Mouse (Mus musculus): ENCODE measurements around the gene Mrps9. TPM values are rescaled to one million over a fixed set of nuclear protein-coding genes. Genes with fewer than 3 reads are reported as not detected.
A peak's percentile ranks its signal among the peaks of the same experiment; 100 is the strongest.

The Mrps9 gene
- total RNA-seq (2014; rRNA removed) (29.3 and 31.0 TPM in 2 replicates), polyA plus RNA-seq (2012; rRNA removed) (13.6 and 16.4 TPM in 2 replicates)

DNA sequence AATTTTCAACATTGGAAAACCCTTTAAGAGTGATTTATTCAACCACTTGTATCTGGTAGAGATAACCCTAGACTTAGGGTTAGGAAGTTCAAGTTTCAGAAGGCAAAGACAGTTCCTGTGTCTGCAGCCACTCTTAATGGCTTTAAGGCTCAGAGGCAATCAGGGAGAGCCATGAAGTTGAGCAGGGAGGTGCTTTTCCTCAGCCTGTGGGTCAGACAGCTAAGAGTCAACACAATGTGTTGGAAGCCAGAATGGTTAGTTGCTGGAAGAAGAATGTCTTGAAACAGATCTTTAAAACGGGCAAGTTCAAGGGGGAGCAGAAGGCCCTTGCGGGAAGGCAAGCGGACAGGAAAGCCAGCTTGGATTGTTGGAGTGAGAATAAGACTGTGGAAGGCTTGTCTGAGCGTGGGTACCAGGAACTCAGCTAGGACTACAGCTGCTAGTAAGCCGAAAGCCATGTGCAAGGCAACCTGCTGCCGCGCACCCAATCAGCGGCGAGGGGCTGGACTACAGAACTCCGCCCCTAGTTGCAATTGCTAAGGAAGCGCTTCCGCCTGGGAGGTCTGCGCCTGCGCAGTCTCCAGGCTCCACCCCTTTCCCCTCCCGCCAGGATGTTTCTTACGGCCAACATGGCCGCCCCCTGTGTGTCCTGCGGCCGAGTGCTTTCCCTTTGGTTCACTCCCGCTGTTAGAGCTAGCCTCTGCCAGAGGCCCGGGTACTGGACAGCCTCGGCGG is at the start of gene Mrps9:
Mrps9 (plus strand) TSS at position 571 of the 735 bp plus-strand sequence.
- TF ChIP-seq POLR2A (IDR thresholded peaks at IDR 0.05; ENCODE audit: extremely low read depth, insufficient read depth, low read length) (peak; percentile 71; the same call in 1 of the 2 replicates), CTCF (IDR thresholded peaks at IDR 0.05; ENCODE audit: low read depth, low read length) (no peak)
- Histone ChIP-seq H3K79me2 (ENCODE audit: control insufficient read depth, insufficient read depth, low read length) (peaks cover 3% of the 10 kb centered on the region; the same call in 1 of the 2 replicates), H3K36me3 (ENCODE audit: control insufficient read depth, insufficient read depth, low read length) (no peaks in the 10 kb centered on the region), H3K9ac (ENCODE audit: low read depth, low read length) (peak within 1 kb of the TSS; percentile 88), H3K4me1 (ENCODE audit: control insufficient read depth, insufficient read depth, low read length) (peaks cover 7% of the 10 kb centered on the region), H3K4me3 (ENCODE audit: insufficient read depth, low read depth, low read length) (peak within 1 kb of the TSS; percentile 94), H3K27me3 (ENCODE audit: control insufficient read depth, insufficient read depth, low read length) (no peaks in the 10 kb centered on the region), H3K27ac (replicated peaks; ENCODE audit: insufficient read depth, low read depth, low read length) (peak within 1 kb of the TSS; percentile 92)
- 1% methylated on average over 23 of the region's 23 CpGs for WGBS
- peak; percentile 89 for DNase-seq (ENCODE audit: extremely low read depth, low read depth, low spot score)

DNA sequence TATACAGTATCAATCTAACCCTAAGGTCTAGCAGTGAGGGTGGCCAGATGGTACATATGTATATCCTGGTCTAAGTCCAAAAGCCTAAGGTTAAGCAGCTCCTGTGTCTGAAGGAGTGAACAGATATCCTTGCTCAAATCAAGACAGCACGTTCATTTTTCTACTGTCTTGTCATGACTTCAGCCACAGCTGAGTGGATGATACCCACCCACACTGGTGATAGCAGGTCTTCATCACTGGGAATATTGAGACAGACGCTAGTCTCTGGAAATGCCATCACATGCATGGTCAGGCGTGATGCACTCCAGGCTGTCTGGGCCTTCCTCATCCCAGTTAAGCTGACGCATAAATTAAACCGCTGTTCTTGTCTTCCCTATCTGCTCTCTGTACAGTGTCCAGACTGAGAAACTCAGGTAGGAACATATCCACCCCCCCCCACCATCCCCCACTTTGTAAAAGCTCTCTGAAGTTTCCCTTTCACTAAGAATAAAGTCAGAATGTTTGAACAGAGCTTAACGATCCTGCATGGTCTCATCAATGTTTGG is 37.7 kb upstream of the Mrps9 start:
- Histone ChIP-seq H3K4me3 (ENCODE audit: insufficient read depth, low read depth, low read length) (no peak overlapping the region), H3K36me3 (ENCODE audit: control insufficient read depth, insufficient read depth, low read length) (no peaks in the 10 kb centered on the region), H3K9ac (ENCODE audit: low read depth, low read length) (no peak overlapping the region), H3K4me1 (ENCODE audit: control insufficient read depth, insufficient read depth, low read length) (no peaks in the 10 kb centered on the region), H3K27ac (replicated peaks; ENCODE audit: insufficient read depth, low read depth, low read length) (no peak overlapping the region), H3K79me2 (ENCODE audit: control insufficient read depth, insufficient read depth, low read length) (no peaks in the 10 kb centered on the region), H3K27me3 (ENCODE audit: control insufficient read depth, insufficient read depth, low read length) (no peaks in the 10 kb centered on the region)
- DNase-seq (ENCODE audit: extremely low read depth, low read depth, low spot score), result no peak
- 84% methylated on average over 6 of the region's 6 CpGs for WGBS
- TF ChIP-seq CTCF (IDR thresholded peaks at IDR 0.05; ENCODE audit: low read depth, low read length) (no peak), POLR2A (IDR thresholded peaks at IDR 0.05; ENCODE audit: extremely low read depth, insufficient read depth, low read length) (no peak)

DNA sequence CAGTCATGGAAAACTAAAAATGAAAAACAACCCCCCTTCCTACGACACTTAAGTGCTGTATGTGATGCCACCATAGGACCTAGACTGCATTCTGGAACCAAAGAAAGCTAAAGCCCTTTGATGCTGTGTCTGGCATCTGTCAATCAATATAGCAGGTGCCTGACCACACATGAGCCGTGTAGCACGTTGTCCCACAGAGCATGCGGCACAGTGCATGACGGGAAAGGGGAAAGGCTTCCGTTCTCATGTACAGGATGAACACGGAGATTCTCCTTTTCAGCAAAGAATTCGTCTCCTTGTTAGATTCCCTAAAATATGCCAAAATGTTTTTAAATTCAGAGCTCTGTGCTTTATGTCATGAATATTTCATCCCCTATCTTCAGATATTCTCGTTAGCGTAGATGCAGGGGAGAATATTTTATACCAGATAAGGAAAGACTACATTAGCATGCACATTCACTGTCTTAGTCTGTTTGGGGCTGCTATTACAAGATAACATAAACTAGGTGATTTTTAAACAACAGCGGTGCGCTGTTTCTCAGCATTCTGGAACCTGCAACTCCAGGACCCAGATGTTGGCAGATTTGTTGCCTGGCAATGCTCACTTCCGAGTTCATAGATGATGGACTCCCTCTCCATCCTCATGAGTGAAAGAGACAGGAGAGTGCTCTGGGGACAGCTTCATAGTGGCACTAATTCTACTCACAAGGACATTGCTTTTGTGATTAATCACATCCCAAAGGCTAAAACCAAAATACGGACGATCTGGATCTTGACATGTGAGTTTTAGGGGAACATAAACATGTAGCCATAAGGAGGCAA is 36.0 kb upstream of the Mrps9 start:
- H3K4me3 ChIP-seq (ENCODE audit: insufficient read depth, low read depth, low read length), result no peak overlapping the region
- no peaks in the 10 kb centered on the region for H3K79me2 ChIP-seq (ENCODE audit: control insufficient read depth, insufficient read depth, low read length)
- TF ChIP-seq POLR2A (IDR thresholded peaks at IDR 0.05; ENCODE audit: extremely low read depth, insufficient read depth, low read length) (no peak), CTCF (IDR thresholded peaks at IDR 0.05; ENCODE audit: low read depth, low read length) (no peak)
- H3K27me3 ChIP-seq (ENCODE audit: control insufficient read depth, insufficient read depth, low read length), result no peaks in the 10 kb centered on the region
- H3K4me1 ChIP-seq (ENCODE audit: control insufficient read depth, insufficient read depth, low read length), result no peaks in the 10 kb centered on the region
- no peak for DNase-seq (ENCODE audit: extremely low read depth, low read depth, low spot score)
- no peak overlapping the region for H3K9ac ChIP-seq (ENCODE audit: low read depth, low read length)
- no peaks in the 10 kb centered on the region for H3K36me3 ChIP-seq (ENCODE audit: control insufficient read depth, insufficient read depth, low read length)
- whole genome bisulfite sequencing, result 80% methylated on average over 15 of the region's 15 CpGs
- H3K27ac ChIP-seq (replicated peaks; ENCODE audit: insufficient read depth, low read depth, low read length), result no peak overlapping the region

DNA sequence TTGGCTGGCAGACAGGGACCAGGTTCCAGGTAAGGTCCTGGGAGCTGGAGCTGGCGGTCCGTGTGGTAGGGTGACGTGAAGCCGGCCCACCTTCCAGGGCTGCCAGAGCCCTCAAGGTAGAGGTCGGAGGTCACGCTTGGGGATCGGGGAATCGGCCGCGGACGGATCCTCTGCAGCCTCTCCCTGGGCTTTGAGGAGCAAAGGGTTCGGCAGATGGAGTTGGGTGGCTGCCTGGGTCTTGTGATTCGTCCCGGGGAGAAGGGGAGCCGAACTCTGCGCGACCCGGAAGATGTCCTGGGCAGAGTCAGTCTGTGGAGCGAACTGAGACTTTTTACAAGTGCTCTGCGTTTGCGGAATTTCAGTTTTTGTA is 350 bp downstream of the Mrps9 start:
- under 1% methylated on average over 21 of the region's 21 CpGs for WGBS
- no peaks in the 10 kb centered on the region for H3K27me3 ChIP-seq (ENCODE audit: control insufficient read depth, insufficient read depth, low read length)
- H3K27ac ChIP-seq (replicated peaks; ENCODE audit: insufficient read depth, low read depth, low read length), result peak overlapping the region; percentile 92
- H3K4me1 ChIP-seq (ENCODE audit: control insufficient read depth, insufficient read depth, low read length), result peaks cover 7% of the 10 kb centered on the region
- TF ChIP-seq POLR2A (IDR thresholded peaks at IDR 0.05; ENCODE audit: extremely low read depth, insufficient read depth, low read length), result no peak
- TF ChIP-seq CTCF (IDR thresholded peaks at IDR 0.05; ENCODE audit: low read depth, low read length), result no peak
- peak overlapping the region; percentile 88 for H3K9ac ChIP-seq (ENCODE audit: low read depth, low read length)
- no peaks in the 10 kb centered on the region for H3K36me3 ChIP-seq (ENCODE audit: control insufficient read depth, insufficient read depth, low read length)
- H3K79me2 ChIP-seq (ENCODE audit: control insufficient read depth, insufficient read depth, low read length), result peaks cover 3% of the 10 kb centered on the region; the same call in 1 of the 2 replicates
- peak overlapping the region; percentile 94 for H3K4me3 ChIP-seq (ENCODE audit: insufficient read depth, low read depth, low read length)
- no peak for DNase-seq (ENCODE audit: extremely low read depth, low read depth, low spot score)

DNA sequence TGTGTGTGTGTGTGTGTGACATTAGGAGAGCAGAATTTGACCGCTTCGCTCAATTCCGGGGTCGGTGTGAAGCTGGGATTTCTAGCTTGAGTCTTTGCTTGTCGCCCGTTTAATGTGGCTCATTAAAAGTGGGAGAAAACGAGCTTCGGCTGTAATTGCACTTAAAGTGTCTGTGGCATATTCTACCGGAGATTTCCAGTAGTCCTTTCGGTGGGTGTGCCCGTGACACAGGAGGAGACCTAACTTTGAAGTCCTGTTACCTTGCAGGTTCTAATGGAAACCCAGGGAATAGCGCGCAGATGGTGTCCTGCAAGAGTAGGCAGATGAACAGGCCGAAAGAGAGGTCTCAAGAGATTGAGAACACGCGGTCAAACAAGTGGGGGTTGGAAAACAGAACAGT is 777 bp downstream of the Mrps9 start:
- Histone ChIP-seq H3K4me1 (ENCODE audit: control insufficient read depth, insufficient read depth, low read length) (peaks cover 7% of the 10 kb centered on the region), H3K9ac (ENCODE audit: low read depth, low read length) (peak overlapping the region; percentile 88), H3K4me3 (ENCODE audit: insufficient read depth, low read depth, low read length) (peak overlapping the region; percentile 94), H3K79me2 (ENCODE audit: control insufficient read depth, insufficient read depth, low read length) (peaks cover 3% of the 10 kb centered on the region; the same call in 1 of the 2 replicates), H3K27ac (replicated peaks; ENCODE audit: insufficient read depth, low read depth, low read length) (peak overlapping the region; percentile 92), H3K36me3 (ENCODE audit: control insufficient read depth, insufficient read depth, low read length) (no peaks in the 10 kb centered on the region), H3K27me3 (ENCODE audit: control insufficient read depth, insufficient read depth, low read length) (no peaks in the 10 kb centered on the region)
- 4% methylated on average over 16 of the region's 16 CpGs for WGBS
- TF ChIP-seq POLR2A (IDR thresholded peaks at IDR 0.05; ENCODE audit: extremely low read depth, insufficient read depth, low read length), result no peak
- no peak for TF ChIP-seq CTCF (IDR thresholded peaks at IDR 0.05; ENCODE audit: low read depth, low read length)
- peak; percentile 35 for DNase-seq (ENCODE audit: extremely low read depth, low read depth, low spot score)

All from liver, adult 2 months (tissue).